Mouse (Mus musculus) myocyte (in vitro differentiated cells): ENCODE data around the gene Lbhd2. TPM values are rescaled to one million over a fixed set of nuclear protein-coding genes. Genes with fewer than 3 reads are reported as not detected.
A peak's percentile ranks its signal among the peaks of the same experiment; 100 is the strongest.

Experiments
- H3K27me3 ChIP-seq: one replicate; pipeline ENCODE4 v1.6.1; 2011; ENCODE audit not compliant: control insufficient read depth, insufficient read depth, insufficient read length
- H3K36me3 ChIP-seq: one replicate; pipeline ENCODE4 v1.6.1; 2011; ENCODE audit not compliant: control insufficient read depth, insufficient read depth
- H3K4me2 ChIP-seq: one replicate; pipeline ENCODE4 v1.6.1; 2011; ENCODE audit warnings: low read depth, control low read depth
- H3K4me3 ChIP-seq: one replicate; pipeline ENCODE4 v1.5.1; 2011; ENCODE audit warnings: mild to moderate bottlenecking, control low read depth, moderate library complexity
- H3K79me2 ChIP-seq: one replicate; pipeline ENCODE4 v1.6.1; 2011; ENCODE audit not compliant: control insufficient read depth, insufficient read depth
- H3ac ChIP-seq: one replicate; pipeline ENCODE4 v1.6.1; 2011; ENCODE audit not compliant: control insufficient read depth, insufficient read length
- CEBPB ChIP-seq: IDR thresholded peaks from 2 replicates; pipeline ENCODE4 v1.6.1; 2011; ENCODE audit warnings: mild to moderate bottlenecking, moderate library complexity; ENCODE audit not compliant: poor library complexity, insufficient read depth, severe bottlenecking
- E2F4 ChIP-seq: IDR thresholded peaks from one replicate; pipeline ENCODE4 v1.6.1; 2011; ENCODE audit warnings: mild to moderate bottlenecking, control low read depth, moderate library complexity; ENCODE audit not compliant: insufficient read depth
- MAX ChIP-seq: IDR thresholded peaks from one replicate; pipeline ENCODE4 v1.6.1; 2011; ENCODE audit warnings: low read depth, mild to moderate bottlenecking, control low read depth
- MYOD1 ChIP-seq, 3 experiments: IDR thresholded peaks; one replicate each; pipeline ENCODE4 v1.6.1; 2011; ENCODE audit warnings: control low read depth in 2 of 3, low read depth in 2 of 3, mild to moderate bottlenecking in 2 of 3, moderate library complexity in 1 of 3; ENCODE audit not compliant: insufficient read length in 2 of 3, control insufficient read depth in 1 of 3
- MYOG ChIP-seq, 3 experiments: IDR thresholded peaks; one replicate each; pipeline ENCODE4 v1.6.1; 2011; ENCODE audit warnings: control low read depth in 2 of 3, low read depth in 2 of 3, mild to moderate bottlenecking in 2 of 3; ENCODE audit not compliant: insufficient read length in 2 of 3, control insufficient read depth in 1 of 3, insufficient read depth in 1 of 3
- POLR2A ChIP-seq: IDR thresholded peaks from one replicate; pipeline ENCODE4 v1.6.1; 2011; ENCODE audit warnings: low read depth, mild to moderate bottlenecking, control low read depth, moderate library complexity; ENCODE audit not compliant: insufficient read length
- POLR2AphosphoS2 ChIP-seq: IDR thresholded peaks from one replicate; pipeline ENCODE4 v1.6.1; 2011; ENCODE audit warnings: low read depth, control low read depth; ENCODE audit not compliant: insufficient read length
- REST ChIP-seq: IDR thresholded peaks from one replicate; pipeline ENCODE4 v1.6.1; 2011; ENCODE audit warnings: mild to moderate bottlenecking, control low read depth, moderate library complexity; ENCODE audit not compliant: insufficient read depth, insufficient read length
- SRF ChIP-seq: IDR thresholded peaks from one replicate; pipeline ENCODE4 v1.6.1; 2011; ENCODE audit warnings: low read depth; ENCODE audit not compliant: control insufficient read depth, insufficient read length
- TCF12 ChIP-seq: IDR thresholded peaks from one replicate; pipeline ENCODE4 v1.6.1; 2011; ENCODE audit warnings: mild to moderate bottlenecking, control low read depth; ENCODE audit not compliant: poor library complexity, insufficient read depth, severe bottlenecking
- TCF3 ChIP-seq: IDR thresholded peaks from one replicate; pipeline ENCODE4 v1.6.1; 2011; ENCODE audit warnings: low read depth, control low read depth; ENCODE audit not compliant: insufficient read length
- USF1 ChIP-seq: IDR thresholded peaks from one replicate; pipeline ENCODE4 v1.6.1; 2011; ENCODE audit warnings: low read depth, mild to moderate bottlenecking, control low read depth, moderate library complexity
- polyA plus RNA-seq: library from polyadenylated mRNA; unstranded; fragments of >200 nt; fragmentation: generic; extraction: Trizol; gene quantifications from one replicate; pipeline ENCODE4 v1.2.1, GENCODE M21; 2012; ENCODE audit warnings: missing spikeins

Lbhd2 gene
- polyA plus RNA-seq, 1 experiment: not detected

DNA sequence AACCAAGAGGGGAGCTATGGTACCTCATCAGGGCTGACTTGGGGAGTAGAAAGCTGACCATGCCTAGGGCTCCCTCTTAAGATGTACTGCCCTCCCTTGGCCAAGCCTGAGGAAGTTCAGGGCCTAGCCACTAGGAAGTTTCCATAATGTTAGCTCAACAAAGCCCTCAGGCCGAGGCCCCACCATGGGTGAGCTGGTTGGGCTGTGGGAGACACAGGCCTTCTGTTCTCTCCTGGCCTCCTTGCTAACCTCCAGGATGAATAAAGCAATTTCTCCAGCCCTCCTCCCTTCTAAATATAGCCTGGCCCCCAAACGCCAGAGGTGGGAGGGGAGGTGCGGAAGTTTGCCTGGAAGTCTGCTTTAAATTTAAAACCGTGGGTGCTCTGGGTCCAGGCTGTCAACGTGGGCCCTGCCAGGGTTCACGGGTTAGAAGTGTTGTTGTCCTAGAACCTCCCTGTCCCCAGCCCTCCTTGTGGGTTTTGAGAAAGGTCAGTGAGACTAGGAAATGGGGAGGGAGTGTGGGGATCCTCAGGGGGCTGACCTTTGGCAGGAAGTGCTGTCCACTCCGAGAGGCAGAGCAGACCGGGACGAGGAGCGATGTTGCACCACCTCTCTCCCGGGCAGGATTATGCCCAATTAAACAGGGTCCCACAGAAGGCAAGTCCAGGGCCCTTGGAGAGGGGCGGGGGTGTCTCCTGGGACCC lies 6.1 kb downstream of the Lbhd2 start:
- TF ChIP-seq E2F4 (no peak), SRF (no peak), TCF12 (no peak), MYOG (IDR thresholded peaks at IDR 0.05; ENCODE audit: control insufficient read depth in 1 of 3, insufficient read depth in 1 of 3, insufficient read length in 2 of 3, low read depth in 2 of 3) (no peak), USF1 (no peak), POLR2AphosphoS2 (no peak)
- H3K79me2 ChIP-seq: no peaks in the 10 kb centered on the region
- H3K36me3 ChIP-seq: no peaks in the 10 kb centered on the region
- H3ac ChIP-seq: no peak overlapping the region
- H3K4me3 ChIP-seq: no peak overlapping the region
- peak overlapping the region; percentile 66 for H3K4me2 ChIP-seq
- H3K27me3 ChIP-seq: no peaks in the 10 kb centered on the region

DNA sequence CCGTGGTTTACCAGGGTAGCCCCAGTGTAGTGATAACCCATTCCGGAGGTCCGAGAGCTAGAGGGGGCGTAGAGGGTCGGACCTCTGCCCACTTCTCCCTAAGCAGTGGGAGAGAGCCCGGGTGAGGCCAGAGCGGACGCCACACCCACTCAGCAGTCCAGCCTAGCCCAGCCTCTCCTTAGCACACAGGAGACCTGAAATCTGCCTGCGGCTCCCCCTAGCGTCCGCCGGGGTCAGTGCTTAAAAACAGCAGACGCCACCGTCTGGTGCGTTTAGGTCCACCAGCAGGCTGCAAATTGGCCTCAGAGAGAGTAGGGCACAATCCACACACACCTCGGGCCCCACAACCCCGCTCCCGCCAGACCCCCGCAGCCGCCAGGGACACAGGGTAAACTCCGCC lies 6.7 kb downstream of the Lbhd2 start:
- Histone ChIP-seq H3K4me3 (no peak overlapping the region), H3K79me2 (no peaks in the 10 kb centered on the region), H3K36me3 (no peaks in the 10 kb centered on the region), H3ac (no peak overlapping the region), H3K4me2 (peak overlapping the region; percentile 66), H3K27me3 (no peaks in the 10 kb centered on the region)
- no peak for TF ChIP-seq REST
- TF ChIP-seq SRF: peak; percentile 10
- peak; percentile 34 for TF ChIP-seq POLR2A
- TF ChIP-seq POLR2AphosphoS2: no peak

GRCm38 (mm10) chr12:111416921-111417779 lies 10.5 kb downstream of the Lbhd2 start, which contains the start of gene Exoc3l4:
Gene Exoc3l4, plus strand, starts transcription at chr12:111417017.
- Histone ChIP-seq H3ac (no peak within 1 kb of the TSS), H3K4me2 (peak within 1 kb of the TSS; percentile 38), H3K79me2 (no peaks in the 10 kb centered on the region), H3K4me3 (no peak within 1 kb of the TSS), H3K27me3 (no peaks in the 10 kb centered on the region), H3K36me3 (no peaks in the 10 kb centered on the region)
- TF ChIP-seq POLR2A: no peak
- peak in 2 of 3 experiments; percentile 18 to 26 for TF ChIP-seq MYOD1 (IDR thresholded peaks at IDR 0.05; ENCODE audit: control insufficient read depth in 1 of 3, insufficient read length in 2 of 3, low read depth in 2 of 3)
- peak in 1 of 3 experiments; percentile 30 for TF ChIP-seq MYOG (IDR thresholded peaks at IDR 0.05; ENCODE audit: control insufficient read depth in 1 of 3, insufficient read depth in 1 of 3, insufficient read length in 2 of 3, low read depth in 2 of 3)
- TF ChIP-seq CEBPB: no peak

- Histone ChIP-seq H3K4me3 (no peak overlapping the region), H3K36me3 (no peaks in the 10 kb centered on the region), H3K27me3 (no peaks in the 10 kb centered on the region), H3K4me2 (no peak overlapping the region), H3ac (no peak overlapping the region), H3K79me2 (no peaks in the 10 kb centered on the region)
- TF ChIP-seq MAX (no peak), TCF3 (no peak), MYOG (IDR thresholded peaks at IDR 0.05; ENCODE audit: control insufficient read depth in 1 of 3, insufficient read depth in 1 of 3, insufficient read length in 2 of 3, low read depth in 2 of 3) (no peak), TCF12 (no peak), CEBPB (no peak), USF1 (no peak), REST (no peak), MYOD1 (IDR thresholded peaks at IDR 0.05; ENCODE audit: control insufficient read depth in 1 of 3, insufficient read length in 2 of 3, low read depth in 2 of 3) (no peak), SRF (no peak), POLR2AphosphoS2 (no peak), E2F4 (no peak), POLR2A (no peak)
Measured at GRCm38 (mm10) chr12:111419918-111420317, 13.3 kb downstream of the Lbhd2 start.

- Histone ChIP-seq H3K27me3 (no peaks in the 10 kb centered on the region), H3K4me2 (peak overlapping the region; percentile 18), H3K36me3 (no peaks in the 10 kb centered on the region), H3K79me2 (no peaks in the 10 kb centered on the region), H3K4me3 (no peak overlapping the region), H3ac (no peak overlapping the region)
- no peak for TF ChIP-seq POLR2A
- no peak for TF ChIP-seq USF1
- no peak for TF ChIP-seq MAX
- no peak for TF ChIP-seq TCF12
- TF ChIP-seq MYOD1 (IDR thresholded peaks at IDR 0.05; ENCODE audit: control insufficient read depth in 1 of 3, insufficient read length in 2 of 3, low read depth in 2 of 3): no peak
- TF ChIP-seq TCF3: no peak
- TF ChIP-seq POLR2AphosphoS2: no peak
- TF ChIP-seq MYOG (IDR thresholded peaks at IDR 0.05; ENCODE audit: control insufficient read depth in 1 of 3, insufficient read depth in 1 of 3, insufficient read length in 2 of 3, low read depth in 2 of 3): no peak
- no peak for TF ChIP-seq REST
- no peak for TF ChIP-seq E2F4
- TF ChIP-seq CEBPB: no peak
- TF ChIP-seq SRF: no peak
Measured at GRCm38 (mm10) chr12:111420946-111421709, 14.5 kb downstream of the Lbhd2 start.
